Mouse (Mus musculus) R1 (cell line): ENCODE data around the gene Gm1604a.
A peak's percentile ranks its signal among the peaks of the same experiment; 100 is the strongest.
"Not testable (repeated sequence)": the region's sequence is repeated elsewhere in the genome, so short reads cannot be mapped to it uniquely, and the experiment has no call there.

ENCODE experiments used
- DNase-seq: peaks from one replicate; pipeline ENCODE4 v3.0.0-alpha.2; 2018; ENCODE audit warnings: low read depth, low spot score

Gm1604a gene

DNA sequence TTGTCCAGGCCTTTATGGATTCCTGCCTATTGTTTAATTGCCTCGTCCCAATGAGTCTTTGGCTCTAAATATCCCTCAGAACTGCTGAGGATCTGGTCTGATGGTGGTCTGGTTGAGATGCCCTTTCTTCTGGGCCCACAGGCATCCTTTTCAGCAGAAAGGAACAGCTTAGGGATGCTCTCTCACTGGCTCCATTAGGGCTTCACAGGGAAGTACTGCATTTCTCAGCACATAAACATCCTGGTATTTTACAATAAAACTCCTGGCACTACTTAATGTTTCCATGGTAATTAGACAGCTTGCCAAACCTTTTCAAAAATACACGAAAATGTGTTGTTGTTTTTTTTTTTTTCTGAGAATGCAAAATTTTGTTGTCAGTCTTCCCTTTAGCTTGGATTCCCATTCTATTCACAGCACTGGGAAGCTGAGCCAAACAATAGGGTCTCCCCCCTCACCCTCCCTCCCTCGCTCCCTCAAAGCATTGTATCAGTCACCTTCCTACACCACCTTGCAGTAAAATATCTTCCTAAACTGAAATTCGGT is 43.7 kb downstream of the Gm1604a start:
- DNase-seq, result not testable (repeated sequence)

DNA sequence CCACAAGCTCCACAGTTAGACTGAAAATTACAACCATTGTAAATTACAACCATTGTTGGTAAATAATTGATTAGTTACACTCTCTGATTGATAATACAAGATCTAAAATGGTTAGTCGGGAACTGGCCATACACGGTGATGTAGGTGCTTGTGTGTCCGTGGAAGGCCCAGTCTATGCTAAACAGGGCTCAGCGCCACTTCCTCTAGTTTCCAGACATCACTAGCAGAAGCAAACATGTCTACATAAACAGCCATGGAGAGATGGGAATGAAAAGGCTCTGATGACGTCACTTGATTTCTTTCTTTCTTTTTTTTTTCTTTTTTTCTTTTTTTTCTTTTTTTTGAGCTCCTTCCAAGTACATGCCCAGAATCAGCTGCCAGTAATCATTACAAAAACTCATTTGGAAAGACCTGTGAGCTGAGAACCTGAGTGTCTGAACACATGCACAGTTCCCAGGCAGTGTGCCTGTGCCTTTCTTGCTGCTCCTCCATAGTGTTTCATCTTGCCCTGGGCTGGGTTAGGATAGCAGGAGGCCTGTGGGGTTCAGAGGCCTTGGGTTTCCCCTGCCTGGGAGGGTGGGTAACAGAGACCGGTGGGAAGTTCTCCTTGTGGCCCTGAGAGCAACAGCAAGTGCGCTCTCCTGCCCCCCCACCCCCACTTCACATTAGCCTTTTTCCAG is 44.3 kb downstream of the Gm1604a start:
- not testable (repeated sequence) for DNase-seq

DNA sequence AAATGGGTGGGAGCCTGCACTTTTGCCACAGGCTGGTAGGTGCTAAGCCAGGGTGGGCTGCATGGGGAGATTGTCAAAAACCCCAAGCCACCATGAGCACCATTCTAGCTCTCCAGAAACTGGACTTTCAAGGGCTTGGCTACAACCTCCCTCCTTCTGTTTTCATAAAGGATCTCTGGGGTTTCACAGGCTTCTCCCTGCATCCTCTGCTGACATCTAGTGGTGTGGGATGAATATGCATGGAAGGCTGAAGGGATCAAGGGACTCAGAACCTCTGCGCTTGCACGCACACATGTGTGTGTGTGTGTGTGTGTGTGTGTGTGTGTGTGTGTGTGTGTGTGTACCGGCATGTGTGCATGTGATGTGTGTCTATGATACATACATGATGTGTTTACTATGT is 49.1 kb downstream of the Gm1604a start:
- DNase-seq, result peak; percentile 36

DNA sequence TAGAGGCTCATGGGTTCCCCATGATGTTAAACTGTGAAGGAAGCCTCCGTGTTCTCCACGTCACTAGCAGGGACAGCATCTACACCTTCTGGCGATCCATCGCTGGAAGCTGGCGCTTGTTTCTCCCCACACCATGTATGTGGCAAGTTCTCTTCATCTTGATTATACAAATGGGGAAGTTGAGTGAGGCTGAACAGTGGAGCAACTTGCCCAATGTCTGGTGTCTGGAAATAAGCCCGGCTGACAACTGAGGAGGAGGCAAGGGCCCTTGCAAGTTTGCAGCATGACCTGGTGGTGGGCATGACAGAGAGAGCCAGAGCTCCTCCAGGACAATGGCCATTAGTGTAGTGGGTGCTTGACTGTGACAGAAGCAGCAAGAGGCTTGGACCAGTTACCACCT is 50.2 kb downstream of the Gm1604a start:
- not testable (repeated sequence) for DNase-seq

DNA sequence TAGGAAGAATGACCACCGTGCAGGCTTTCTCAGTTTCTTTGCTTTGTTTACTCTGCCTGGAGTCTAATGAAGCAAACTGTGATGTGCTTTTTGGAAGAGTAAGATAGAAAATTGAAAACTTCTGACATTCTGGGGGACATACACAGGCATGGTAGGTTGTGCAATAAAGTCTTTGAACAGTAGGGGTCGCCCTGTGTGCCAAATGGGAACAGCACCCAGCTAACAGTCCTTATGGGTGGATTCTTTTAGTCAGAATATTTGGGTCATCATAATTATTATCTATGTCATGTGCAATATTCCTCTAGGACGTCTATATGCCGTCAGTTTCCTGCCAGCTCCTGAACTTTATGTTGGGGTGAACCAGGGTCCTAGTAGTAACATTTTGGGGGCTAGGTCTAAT is 54.2 kb downstream of the Gm1604a start:
- not testable (repeated sequence) for DNase-seq

DNA sequence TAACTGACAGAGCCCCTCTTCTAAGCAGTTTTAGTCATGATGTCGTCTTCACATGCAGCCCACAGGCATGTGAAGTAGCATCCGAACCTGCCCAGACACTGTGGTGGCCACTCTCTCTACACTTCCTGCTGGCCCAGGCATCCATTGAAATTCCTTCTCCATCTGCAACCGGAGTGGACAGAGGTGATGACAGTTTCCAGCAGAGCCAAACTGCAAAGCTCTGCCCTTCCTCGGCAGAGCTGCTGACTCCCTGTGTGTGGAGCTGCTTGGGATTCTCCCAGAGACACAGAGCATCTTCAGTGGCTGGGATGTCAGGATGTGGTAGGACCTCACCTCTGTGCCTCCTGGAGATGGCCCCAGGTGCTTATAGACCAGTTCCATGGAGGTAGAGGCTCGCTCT is 59.2 kb downstream of the Gm1604a start:
- DNase-seq, result not testable (repeated sequence)

DNA sequence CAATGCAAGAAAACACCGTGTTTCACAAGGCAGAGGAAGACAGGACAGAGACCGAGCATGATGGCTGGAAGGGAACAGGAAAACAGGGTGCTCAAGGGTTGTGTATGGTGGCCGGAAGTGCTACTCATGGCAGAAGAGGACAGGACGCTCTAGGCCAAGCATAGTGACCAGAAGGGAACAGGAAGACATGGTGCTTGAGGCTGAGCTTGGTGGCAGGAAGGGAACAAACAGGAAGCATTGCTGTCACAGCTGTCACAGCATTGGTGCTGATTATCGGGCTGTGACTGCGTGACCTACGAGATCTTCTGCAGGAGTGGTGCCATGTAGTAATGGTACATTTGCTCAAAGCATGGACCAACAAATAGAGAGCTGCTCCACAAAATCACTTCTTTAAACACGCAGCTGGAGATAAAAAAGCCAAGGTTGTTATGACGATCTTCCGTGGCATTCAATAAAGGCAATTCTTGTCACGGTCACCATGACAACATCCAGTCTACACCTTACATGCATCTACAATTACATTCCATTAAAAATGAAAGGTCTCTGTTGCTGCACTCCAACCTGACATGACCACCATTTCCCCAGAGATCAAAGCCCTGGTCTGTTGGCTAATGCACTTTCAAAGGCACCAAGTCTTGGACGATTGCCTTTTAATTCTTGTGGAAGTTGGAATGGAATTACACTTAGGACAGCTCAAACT is 60.3 kb downstream of the Gm1604a start:
- DNase-seq, result not testable (repeated sequence)

DNA sequence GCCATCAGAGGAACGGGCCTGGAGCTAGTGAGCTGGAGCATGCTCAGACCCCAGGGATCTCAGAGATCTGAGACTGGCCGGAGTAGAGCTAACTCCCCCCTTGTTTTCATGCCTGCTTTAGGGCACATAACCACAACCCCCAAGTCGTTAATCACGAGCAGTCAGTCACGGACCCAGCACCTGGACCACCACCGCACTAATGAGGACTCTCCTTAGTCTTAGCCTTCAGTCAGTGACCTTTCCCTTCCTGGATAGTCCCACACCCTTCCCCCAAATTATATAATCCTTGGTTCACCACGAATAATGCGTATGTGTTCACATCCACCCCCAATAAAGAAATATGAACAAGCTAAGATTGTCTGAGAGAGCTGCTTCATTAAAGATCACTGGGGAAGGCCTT is 61.5 kb downstream of the Gm1604a start:
- not testable (repeated sequence) for DNase-seq

DNA sequence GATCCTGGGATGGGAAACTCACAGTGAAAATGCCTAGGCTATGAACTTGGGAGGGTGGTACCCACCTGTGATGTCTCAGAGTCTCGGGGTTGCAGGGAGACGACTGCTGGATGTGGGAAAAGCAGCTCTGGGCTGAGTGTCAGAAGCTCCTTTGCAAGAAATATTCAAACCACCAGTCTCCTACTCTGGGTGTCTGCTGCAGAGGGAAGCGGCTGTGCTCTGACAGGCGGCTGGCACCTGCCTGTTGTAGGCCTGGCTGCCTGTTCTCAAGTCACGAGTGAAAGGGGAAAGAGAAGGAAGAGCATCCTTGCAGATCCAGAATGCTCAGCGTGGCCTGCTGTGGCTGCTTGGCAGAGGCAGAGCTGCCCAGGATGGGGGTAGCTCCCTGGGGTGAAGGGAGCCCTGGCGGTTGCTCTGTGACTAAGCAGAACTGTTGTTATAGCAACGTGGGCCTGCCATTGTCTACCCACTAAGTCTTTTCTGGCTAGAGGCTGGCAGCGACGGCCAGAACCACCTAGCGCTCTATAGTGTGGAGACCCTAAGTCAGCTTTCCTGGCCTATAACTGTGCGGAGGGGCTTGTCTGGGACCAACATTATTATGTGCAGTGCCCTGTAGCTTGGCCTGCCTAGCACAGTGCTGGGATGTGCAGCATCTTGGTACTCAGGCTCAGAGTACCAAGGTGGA is 72.6 kb downstream of the Gm1604a start:
- DNase-seq, result not testable (repeated sequence)

DNA sequence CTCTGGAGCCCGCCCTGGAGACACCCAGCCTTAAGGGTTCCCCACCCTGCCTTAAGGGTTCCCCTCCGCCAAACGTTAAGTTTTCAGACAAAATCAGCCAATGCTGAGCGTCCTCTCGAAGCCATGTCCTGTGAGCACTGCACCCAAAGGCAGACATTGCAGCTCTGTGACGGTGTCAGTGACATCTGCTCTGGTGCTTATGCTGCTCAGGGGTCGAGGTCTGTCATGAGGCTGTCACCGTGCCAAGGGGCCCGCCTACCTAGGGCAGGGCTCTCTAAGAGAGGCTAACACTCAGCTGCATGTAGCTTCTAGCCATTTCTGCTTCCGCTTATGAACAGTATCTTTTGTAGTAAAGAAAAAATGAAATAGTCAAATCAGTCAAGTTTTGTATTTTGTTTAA is 73.7 kb downstream of the Gm1604a start:
- DNase-seq, result not testable (repeated sequence)

DNA sequence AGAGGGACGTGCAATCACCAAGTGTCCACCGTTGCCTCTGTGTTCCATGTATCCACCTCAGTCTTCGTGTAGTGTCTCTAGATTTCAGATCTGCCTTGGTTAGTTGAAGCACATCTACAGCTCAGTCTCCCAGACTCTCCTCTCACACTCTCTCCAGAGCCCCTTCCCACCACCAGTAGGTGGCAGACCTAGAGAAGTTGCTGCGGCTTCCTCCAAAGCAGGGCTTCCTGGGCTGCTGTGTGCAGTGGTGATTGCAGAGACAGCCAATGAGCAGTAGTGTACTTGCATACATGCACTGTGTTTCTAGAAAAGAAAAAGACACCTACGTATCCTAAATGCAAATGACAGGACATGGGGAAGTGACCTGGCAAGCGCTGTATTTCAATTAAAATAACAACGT is 77.6 kb downstream of the Gm1604a start:
- not testable (repeated sequence) for DNase-seq

DNA sequence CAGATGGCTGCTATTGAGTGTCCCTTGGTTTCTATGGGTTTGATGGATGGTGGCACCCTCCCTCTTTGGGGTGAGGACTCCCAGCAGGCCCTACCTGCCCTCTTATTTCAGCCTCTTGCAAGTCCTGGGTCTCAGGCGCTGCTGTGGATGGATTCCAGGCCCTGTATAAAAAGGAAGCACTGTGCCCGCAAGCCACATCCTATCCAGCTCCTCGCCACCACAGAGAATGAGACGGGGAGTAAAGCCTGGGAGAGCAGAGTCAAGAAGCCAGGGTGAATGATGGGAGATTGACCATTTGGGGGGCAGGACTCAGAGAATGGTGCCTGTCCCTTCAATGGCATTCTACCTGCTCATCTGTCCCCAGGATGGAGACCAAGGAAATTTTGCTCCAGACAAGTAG is 86.3 kb downstream of the Gm1604a start:
- not testable (repeated sequence) for DNase-seq

DNA sequence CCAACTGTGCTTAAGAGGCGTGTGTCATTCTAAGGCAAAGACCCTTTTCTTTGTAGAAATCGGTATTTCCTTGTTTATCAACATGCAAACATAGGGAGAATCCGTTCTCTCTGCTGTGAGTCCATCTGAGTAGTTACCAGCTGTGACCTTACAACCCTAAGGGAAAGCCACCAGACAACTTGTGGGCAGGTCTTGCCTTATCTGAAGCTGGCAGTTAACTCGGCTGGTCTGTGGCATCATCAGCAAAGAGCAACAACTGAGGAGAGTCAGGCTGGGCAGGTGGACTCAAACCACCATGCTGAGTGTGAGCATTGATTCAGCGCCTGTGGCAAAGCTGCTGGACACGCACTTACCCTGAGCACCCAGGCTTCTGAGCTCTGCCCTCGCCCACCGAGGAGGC is 90.9 kb downstream of the Gm1604a start:
- DNase-seq, result not testable (repeated sequence)

DNA sequence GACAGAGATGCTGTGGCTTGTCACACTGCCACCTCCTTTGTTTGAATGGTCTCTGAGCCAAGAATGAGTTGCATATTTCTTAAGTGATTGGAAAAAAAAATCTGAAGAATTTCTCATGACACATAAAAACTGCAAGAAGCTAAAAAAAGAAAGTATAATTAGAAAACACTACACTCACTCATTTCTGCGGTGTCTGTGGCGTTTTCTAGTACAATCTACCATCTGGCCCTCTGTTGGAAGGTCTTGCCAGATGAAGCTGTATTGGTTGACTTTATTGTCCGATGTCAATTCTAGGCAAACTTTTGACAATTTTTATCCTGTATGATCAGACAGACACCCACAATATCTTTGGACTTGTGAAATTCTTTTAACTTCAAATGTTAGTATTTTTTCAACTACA is 95.5 kb downstream of the Gm1604a start:
- not testable (repeated sequence) for DNase-seq

DNA sequence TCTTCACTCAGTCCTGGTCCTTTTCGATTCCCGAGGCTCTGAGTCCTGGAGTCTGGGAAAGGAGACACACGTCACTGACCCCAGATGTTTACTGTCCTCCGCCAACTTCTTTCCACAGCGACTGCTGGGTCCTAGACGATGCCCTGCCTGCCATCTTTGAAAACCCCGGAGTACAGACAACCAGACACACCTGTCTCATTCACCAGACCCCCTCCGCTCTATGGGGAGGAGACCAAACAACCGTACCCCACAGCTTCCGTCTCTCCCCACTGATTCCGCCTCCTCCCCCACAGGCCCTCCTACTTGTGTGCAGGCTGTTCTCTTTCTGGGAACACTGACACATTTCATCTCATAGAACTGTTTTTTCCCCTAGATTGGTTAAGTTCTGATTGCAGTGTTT is 97.2 kb downstream of the Gm1604a start:
- DNase-seq, result not testable (repeated sequence)

DNA sequence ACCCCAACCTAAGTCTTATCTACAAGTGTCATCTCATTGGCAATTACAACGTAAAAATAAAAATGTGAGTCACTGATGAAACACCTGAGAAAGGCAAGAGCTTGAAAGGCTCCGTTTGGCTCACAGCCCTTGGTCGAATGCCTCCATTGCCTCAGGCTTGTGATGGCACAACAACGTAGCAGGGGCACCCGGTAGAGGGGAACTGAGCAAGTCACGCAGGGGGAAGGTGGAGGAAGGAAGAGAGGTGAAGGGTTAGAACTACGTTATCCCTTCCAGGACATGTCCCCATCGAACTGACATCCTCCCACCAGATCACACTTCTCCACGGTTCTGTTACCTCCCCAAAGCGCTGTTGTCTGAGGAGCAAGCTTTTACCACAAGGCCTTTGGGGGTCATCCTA is 101.1 kb downstream of the Gm1604a start:
- DNase-seq, result not testable (repeated sequence)

DNA sequence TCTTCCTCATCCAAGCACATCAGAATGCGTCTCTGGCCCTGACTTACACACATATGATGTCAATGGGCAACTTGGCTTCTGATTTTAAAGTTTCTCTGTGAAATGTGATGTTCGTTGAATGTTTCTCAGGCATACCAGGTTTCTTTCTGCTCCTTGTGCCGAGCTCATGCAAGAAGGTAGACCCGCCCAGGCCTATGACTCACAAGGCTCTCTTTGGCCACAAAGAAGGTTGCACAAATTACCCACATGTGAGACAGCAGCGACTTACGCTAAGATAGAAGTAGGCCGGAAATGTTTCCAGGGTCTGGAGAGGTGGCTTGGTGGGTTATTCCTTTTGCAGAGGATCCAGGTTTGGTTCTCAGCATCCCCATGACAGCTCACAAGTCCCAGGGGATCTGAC is 108.6 kb downstream of the Gm1604a start:
- DNase-seq, result not testable (repeated sequence)

DNA sequence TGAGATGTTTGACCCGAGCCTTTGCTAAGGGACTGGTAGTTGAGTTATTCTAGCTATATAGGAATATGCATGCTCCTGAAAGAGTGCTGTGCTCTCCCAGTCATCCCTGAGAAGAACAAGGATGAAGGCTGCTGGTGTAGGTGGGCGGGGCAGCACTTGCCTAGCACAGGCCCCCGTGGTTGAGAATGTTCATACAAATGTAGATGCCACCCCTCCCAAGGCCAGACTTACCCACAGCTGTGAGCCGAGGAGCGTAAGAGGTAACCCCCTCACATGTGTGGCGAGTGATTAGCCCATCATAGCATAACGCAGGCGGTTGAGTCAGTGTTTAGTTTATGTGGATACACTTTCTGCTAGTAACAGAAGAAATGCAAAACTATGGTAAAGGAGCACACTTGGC is 109.9 kb downstream of the Gm1604a start:
- peak; percentile 32 for DNase-seq
